Mouse (Mus musculus) myocyte (in vitro differentiated cells): ENCODE data around the gene Epb41l2.

Experiments used
- MAX ChIP-seq: IDR thresholded peaks from one replicate; pipeline ENCODE4 v1.6.1; 2011; ENCODE audit warnings: low read depth, mild to moderate bottlenecking, control low read depth
- MYOG ChIP-seq, 3 experiments: IDR thresholded peaks; one replicate each; pipeline ENCODE4 v1.6.1; 2011; ENCODE audit warnings: control low read depth in 2 of 3, low read depth in 2 of 3, mild to moderate bottlenecking in 2 of 3; ENCODE audit not compliant: insufficient read length in 2 of 3, control insufficient read depth in 1 of 3, insufficient read depth in 1 of 3
- POLR2A ChIP-seq: IDR thresholded peaks from one replicate; pipeline ENCODE4 v1.6.1; 2011; ENCODE audit warnings: low read depth, mild to moderate bottlenecking, control low read depth, moderate library complexity; ENCODE audit not compliant: insufficient read length
- POLR2AphosphoS2 ChIP-seq: IDR thresholded peaks from one replicate; pipeline ENCODE4 v1.6.1; 2011; ENCODE audit warnings: low read depth, control low read depth; ENCODE audit not compliant: insufficient read length
- SRF ChIP-seq: IDR thresholded peaks from one replicate; pipeline ENCODE4 v1.6.1; 2011; ENCODE audit warnings: low read depth; ENCODE audit not compliant: control insufficient read depth, insufficient read length
- USF1 ChIP-seq: IDR thresholded peaks from one replicate; pipeline ENCODE4 v1.6.1; 2011; ENCODE audit warnings: low read depth, mild to moderate bottlenecking, control low read depth, moderate library complexity

DNA sequence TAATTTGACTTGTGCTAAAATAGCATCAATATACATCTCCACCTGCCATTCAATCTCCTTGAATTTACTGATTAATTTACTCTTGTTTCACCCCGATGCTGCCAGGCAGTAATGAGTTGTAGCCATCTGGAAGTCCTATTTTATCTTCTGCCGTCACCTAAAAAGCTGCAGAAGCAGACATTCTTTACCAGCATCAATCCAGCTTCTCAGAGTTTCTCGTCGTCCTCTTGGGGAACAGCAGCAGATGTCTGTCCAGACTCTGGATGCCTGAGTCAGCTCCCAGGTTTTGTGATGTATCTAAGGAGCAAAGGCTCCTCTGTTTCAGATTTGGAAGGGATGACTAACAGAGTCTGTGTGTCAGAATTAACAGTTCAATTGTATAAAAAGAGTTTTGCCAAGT, 193.3 kb downstream of the Epb41l2 start:
- TF ChIP-seq USF1 (no peak), POLR2AphosphoS2 (no peak), POLR2A (no peak), MYOG (IDR thresholded peaks at IDR 0.05; ENCODE audit: control insufficient read depth in 1 of 3, insufficient read depth in 1 of 3, insufficient read length in 2 of 3, low read depth in 2 of 3) (no peak), SRF (no peak), MAX (no peak)
